Mouse (Mus musculus): Measurements from ENCODE around the gene Myo18a.

The Myo18a gene

DNA sequence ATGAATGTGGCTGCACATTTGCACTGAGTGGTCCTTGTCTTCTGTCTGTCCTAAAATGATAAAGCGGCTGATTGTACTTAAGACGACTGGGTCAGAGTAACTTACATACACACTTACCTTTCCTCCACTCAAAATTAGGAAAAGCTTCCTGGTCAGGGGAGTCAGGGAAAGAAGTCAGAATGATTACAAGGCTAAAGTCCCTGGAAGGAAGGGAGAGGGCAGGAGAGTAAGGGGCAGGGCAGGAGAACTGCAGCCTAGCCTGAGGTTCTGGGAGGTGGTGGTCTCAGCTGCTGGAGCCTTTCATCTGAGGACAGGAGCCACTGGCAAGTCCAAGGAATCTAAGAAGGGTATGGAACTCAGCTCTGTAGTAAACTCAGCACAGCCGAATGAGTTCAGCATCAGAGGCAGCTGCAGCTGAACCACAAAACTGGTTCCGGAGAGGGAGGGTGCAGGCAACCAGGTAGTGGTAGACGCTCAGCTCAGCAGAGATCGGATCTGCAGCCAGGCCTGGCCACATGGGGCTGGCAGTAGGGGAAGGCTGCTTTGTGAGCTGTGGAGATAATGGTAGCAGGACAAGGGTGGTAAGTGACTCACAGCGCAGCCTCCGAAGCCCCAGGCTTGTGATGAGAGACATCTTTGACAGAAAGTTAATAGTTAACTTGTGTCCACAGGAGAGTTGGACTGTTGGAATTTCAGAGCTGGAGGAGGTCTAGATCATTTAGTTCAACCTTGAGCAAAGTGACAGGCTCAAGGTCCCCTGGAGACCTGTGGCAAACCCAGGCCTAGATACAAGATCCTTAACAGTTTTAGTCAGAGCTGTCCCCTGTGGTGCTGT is 9.1 kb downstream of the Myo18a start:
- DNase-seq (ENCODE audit: low spot score): no peak

DNA sequence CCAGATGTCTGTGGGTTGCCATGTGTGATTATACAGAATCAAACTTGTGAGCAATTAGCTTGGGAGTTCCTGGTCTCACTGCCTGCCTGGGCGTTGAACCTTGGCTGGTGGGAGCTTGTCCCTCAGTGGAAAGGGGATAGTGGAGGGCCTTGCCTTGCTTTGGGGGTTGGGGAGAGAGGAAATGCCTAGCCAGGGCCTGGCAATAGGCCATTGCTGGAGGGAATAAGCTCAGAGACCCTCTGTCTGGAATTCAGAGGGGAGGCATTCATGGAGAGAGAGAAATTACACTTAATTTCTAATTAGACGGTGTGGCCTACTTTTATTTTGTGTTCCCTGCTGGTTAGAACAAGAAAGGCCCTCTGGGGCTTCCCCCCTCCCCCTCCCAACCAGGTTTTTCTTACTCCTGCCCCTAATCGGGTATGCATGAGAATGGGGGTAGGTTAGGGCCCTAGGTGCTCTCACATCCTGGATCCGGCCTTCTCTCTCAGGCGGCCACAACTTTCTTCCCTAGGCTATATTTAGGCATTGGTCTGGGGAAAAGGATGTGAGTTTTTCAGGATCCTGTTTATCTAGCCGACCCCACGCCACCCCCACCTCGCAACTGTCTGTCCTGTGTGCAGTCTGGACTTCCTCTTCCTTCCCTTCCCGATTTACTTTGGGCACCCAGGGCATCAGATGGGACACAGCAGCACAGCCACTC is 12.8 kb downstream of the Myo18a start:
- no peak for DNase-seq (ENCODE audit: low spot score)

DNA sequence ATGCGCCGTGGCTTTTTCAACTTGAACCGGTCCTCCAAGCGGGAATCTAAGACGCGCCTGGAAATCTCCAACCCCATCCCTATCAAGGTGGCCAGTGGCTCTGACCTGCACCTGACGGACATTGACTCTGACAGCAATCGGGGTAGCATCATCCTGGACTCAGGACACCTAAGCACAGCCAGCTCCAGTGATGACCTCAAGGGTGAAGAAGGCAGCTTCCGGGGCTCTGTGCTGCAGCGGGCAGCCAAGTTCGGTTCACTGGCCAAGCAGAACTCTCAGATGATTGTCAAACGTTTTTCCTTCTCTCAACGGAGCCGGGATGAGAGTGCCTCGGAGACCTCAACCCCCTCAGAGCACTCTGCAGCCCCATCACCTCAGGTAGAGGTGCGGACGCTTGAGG is 14.4 kb downstream of the Myo18a start:
- DNase-seq (ENCODE audit: low spot score): no peak

DNA sequence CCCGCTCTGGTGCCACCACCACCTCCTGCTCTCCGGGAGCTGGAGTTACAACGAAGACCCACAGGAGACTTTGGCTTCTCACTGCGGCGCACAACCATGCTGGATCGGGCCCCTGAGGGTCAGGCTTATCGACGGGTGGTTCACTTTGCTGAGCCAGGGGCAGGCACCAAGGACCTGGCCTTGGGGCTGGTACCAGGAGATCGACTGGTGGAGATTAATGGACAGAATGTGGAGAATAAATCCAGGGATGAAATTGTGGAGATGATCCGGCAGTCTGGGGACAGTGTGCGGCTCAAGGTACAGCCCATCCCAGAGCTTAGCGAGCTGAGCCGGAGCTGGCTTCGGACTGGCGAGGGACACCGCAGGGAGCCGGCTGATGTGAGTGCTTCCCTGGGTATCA is 14.9 kb downstream of the Myo18a start:
- no peak for DNase-seq (ENCODE audit: low spot score)

DNA sequence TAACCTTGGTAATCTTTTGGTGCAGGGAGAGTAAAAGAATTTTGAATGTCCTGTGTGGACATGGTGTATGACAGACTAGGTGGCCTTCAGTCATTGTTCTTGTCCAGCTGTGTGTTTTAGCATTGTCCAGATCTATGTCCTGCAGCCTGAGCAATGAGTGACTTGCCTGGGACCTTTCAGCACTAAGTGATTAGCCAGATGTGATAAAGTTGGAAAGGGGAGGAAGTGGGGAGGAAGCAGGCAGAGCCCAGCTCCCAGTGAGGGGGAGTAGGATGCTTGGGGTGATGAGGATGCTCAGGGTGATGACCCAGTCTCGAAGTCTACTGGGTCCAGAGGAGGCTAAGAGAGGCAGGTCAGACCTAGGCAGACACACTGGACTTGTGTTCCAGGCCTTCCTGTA is 16.2 kb downstream of the Myo18a start:
- no peak for DNase-seq (ENCODE audit: low spot score)

DNA sequence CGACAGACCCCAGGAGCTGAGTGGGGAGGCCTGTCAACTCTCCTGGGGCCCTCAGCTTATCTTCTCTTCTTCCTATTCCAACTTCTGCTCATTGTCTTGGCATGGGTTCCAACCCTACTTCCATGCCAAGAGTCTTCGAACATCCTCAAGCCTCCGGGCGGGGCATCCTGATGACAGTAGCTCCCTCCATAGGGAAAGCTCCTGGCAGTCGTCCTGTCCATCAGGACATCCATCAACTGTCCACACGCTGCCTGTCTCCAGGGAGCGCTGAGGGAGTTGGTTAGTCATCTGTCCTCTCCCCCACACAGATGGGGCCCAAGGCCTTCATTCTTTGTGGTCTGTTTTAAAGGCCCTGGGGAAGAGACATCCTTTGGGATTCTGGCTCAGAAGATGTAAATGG is 18.0 kb downstream of the Myo18a start:
- DNase-seq (ENCODE audit: low spot score): no peak

DNA sequence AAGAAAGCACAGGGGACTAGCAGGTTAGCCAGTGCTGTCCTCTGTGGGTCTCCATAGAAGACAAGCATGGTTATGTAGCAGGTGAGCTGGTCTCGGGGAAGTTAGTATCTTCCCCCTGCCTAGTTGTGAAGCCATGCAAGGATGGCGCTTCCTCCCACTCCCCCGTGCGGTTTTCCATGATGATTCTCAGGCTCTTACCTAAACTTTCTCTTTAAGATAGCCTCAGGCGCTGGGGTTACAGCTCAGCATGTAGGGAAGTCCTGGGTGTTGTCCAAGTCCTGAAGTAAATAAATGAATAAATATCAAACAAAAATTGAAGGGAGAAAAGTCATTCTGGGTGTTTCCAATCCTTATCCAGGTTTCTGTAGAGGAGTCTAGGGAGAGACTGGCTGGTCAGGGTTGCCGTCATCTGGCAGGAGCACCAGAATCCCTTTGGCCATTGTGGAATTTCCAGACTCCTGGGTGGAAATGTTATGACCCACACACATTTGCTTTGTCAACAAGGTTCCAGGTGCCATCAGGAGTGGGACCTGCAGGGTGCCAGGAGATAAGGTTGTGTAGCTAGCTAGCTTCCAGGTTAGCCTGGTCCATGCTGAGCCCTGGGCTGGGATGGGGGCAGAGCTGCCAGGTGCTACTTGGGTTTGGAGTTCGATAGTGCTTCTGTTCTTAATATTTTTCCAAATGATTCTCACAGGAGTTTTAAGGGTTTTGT is 19.2 kb downstream of the Myo18a start:
- DNase-seq (ENCODE audit: low spot score): no peak

DNA sequence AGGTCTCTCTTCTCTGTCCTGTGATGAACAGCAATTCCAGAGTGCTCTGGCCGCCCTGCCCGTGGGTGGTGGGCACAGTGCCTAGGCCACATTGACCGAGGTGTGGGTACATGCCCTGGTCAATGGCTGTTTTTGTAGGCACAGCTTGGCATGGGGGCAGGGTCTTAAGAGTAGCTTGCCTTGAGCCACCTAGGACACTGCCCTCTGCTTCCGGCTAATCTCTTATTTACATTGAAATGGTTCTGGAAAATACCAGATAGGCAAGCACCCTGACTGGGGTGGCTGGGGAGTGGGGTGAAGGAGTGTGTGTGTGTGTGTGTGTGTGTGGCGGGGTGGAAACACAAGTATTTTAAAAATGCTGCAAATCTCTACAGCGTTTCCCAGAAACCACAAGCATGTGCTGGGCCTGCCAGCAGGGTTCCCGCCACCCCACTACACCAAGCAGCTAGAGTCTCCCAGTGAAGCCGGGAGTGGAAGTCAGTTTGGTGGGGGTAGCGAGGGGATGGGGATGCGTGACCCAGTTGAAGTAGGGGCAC is 20.2 kb downstream of the Myo18a start:
- no peak for DNase-seq (ENCODE audit: low spot score)

DNA sequence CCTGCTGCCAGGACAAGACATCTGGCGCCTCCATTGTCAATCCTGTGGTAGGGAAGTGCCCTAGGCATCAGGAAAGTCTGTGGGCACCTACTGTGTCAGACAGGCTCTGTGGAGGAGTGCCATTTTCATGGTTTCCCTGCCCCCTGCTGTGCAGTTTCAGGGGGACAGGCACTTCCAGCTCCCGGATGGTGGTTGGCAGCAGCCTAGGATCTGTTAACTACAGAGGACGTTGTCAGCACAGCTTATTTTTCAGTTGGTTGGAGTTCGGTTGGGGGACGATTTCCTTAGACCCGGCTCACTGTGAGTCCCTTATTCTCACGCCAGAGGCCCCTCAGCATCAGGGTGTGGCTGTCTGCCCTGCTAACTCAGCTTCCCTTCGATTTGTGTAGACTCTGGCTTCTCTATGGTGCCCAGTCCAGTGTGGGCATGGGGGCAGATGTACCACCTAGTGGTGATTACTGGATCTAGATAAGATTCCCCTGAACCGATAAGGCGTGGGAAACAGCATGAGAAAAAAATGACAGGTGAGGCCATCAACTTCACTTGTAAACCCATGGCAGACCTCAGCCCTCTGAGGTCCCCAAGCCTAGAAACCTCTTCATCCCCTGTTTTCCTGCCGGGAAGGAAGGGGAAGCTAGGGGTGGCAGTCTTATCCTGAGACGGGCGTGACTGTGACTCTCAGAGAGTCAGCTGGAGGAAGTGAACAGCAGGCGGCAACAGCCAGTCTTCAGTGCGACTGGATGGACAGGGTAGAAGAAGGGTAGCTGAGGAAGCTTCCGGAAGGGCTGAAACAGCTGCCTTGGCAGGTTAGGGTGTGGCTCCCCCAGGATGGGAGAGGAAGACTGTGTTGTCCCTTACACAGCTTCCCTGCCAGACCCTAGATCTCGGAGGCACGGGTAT is 21.0 kb downstream of the Myo18a start:
- no peak for DNase-seq (ENCODE audit: low spot score)

DNA sequence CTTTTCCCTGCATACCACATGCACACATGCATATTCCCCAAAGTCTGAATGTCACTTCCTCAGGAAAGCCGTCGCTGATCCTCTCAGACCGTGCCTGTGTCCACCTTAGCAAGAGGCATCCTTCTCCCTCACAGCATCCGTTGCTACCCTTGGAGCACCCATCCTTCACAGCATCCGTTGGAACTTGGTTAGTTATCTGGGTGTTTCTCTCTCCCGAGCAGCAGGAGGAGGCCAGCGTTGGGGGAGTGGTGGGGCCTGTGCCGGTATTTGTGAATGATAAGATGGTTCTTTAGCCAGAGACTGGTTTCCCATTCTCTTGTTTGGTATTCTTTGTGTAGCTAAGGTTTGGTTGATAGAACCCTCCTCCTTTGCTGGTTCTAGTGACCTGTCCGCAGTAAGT is 21.8 kb downstream of the Myo18a start:
- DNase-seq (ENCODE audit: low spot score): no peak

DNA sequence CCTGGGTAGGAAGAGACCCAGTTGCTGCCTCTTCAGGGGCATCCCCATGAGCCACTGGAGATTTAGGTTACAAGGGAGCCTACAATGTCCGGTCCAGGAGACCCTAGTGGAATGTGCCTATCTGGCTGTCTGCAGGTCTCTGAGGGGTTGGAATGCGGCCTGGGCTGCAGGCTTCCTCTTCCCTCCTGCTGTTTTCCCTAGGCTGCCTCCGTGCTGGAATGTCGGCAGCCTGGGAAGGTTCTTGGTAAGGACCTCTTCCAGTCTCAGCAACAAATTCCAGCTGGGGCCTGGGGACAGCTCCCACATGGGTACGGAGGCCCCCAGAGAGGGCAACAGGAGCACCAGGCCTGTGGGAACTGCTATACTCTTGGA is 22.3 kb downstream of the Myo18a start:
- no peak for DNase-seq (ENCODE audit: low spot score)

DNA sequence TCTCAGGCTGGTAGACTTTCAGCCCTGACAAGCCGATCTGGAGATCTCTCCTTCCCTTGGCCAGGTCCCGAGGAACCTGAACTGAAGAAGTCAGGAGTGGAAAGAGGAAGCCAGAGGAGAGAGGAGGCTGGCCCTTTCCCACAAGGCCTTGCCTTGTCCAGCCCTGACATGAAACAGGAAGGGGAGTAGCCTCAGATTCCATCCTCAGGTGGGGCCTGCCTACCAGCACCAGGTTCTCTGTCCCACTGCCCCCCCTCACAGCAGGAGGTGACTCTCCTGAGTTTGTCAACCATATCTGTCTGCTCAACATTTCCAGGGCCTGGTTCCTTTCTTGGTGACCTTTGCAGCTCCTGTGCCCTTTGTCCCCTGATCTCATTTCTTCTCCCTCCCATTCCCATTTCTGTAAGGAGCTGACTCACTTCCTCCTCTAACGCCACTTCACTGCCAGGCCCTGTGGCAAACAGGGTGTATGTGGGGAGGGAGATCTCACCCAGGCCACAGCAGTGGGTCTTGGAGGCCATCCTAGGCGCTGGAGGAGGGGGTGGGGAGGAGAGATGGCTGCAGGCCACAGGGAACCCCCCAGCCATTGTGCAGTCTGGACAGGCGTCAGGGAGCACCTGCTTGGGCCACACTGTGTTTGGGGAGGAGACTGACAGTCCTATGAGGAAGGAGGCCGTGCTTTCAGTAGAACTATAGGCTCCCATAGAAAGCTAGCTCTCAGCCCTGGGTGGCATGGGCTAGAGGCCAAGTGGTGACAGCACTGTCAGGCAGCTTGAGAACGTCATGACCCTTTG is 22.9 kb downstream of the Myo18a start:
- no peak for DNase-seq (ENCODE audit: low spot score)

DNA sequence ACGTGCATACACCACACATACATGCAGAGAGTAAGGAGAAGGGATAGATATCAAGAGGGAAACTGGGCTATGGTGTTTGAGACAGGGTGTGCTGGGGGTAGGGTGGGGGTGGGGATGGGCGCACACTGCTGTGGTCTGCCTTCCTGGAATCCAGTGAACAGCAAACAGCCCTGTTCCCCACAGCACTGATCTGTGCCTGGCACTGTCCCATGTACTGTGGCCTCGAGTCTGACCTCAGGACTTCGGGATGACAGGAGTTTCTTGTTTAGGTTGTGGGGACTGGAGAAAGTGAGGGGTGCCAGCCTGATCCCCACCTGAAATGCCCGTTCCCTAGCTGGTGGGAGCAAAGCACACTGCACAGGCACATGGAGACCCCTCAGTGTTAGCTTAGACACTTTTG is 24.7 kb downstream of the Myo18a start, which contains the start of gene Gm10277:
TSS of gene Gm10277 (minus strand) at position 41 of the 400 bp plus-strand sequence.
- no peak for DNase-seq (ENCODE audit: low spot score)

DNA sequence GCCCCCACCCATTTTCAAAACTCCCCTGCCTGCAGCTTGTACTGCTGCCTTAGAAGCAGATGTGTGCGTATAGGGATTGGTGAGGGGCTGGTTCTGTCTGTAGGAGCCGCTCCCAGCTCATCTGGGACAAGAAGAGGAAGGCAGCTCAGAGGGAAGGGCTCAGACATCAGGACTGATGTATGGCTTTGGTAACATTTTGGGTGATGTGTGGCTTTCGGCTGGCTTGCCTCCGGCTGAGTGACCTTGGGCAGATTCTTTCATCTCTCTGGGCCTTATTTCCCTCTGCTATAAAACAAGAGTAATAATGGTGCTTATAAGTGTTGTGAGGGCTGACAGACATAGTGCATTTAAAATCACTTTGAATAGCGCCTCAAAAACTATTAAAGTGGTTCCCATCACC is 26.5 kb downstream of the Myo18a start:
- DNase-seq (ENCODE audit: low spot score): no peak

DNA sequence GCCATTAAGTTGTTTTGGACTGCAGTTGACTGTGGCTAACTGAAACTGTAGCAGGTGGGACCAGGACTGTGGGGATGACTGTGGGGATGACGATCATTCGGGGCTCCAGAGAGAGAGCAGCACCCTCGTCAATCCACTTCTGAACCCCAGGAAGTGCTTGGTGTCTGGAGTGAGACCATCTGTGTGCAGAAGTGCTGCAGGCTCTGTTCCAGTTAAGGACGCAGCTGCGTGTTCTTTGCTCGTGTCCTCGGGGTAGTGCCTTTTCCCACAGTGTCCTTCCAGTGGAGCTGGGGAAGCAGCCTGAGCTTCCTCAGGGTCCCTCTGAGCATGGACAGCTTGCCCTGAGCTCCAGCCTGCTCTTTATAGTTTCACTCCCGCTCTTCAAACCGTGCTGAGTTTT is 27.2 kb downstream of the Myo18a start:
- DNase-seq (ENCODE audit: low spot score): no peak

DNA sequence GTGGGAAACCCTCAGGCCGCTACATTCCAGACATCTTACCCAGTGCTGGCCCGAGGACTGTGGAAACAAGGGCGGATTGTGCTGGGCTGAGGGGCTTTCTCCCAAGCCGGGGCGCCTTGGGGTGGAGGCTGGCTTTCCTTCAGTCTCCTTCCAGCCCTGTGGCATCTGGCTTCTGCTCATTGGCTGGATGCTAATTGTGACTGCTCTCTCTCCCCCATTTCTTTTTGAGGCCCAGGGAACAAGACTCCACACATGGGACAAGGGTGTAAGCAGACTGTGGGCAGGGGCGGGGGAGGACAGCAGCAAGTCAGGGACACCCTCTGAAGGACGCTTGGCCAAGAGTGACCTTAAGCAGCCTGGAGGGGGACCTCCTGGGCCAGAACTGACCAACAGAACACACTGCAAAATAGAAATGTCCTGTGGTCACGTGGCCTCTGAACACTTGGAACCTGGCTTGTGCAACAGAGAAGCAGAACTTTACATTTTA is 28.2 kb downstream of the Myo18a start:
- no peak for DNase-seq (ENCODE audit: low spot score)

DNA sequence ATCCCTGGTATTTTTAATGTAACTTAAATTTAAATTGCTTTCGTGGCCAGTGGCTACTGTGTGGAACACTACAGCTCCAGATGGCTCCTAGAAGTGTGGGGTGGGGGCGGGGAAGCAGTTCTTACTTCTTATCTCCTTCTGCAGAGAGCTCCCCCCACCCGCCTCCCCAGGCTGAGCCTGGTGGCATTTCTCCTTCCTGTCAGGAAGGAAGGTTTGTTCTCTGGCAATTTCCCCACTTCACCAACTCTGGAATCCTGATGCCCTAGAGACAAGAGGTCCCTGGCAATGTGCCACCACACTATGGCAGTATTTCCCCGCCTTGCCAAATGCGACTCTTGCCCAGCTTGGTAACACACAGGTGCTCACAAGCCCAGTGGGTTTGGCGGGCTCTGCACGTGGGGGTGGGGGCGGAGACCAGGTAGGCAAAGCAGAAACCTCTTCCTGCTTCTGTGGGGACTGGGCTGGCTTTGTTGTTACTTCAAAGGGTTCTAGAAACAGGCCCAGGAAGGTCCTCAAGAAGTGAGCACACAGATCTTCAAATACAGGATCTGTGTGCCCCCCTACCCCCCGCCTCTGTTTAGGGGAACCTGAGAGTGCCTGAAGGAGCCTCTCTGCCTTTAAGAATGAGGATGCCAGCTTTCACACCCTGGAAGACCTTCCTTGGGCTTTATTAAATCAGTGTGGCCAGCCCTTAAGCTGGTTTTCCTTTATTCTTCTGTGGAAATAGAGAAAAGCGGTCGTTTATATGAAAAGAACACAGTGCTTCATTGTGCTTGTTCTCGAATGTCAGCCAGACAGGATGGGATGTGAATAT is 28.9 kb downstream of the Myo18a start:
- DNase-seq (ENCODE audit: low spot score): peak; percentile 56

DNA sequence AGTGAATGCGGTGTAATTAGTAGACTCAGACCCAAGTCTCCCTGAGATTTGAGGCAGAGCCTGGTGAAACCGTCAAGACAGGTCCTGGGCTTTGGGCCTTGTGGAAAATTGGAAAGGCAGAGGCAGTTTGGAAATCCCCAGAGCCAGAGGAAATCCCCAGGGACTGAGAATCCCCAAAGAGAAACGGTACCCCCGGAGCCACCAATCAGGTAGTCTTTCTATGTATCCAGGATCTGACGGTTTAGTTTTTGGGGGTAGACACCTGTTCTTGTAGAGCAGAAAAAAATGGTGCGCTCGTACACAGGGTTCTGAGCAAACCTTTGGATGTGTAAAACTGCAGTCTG is 29.5 kb downstream of the Myo18a start:
- DNase-seq (ENCODE audit: low spot score): no peak

DNA sequence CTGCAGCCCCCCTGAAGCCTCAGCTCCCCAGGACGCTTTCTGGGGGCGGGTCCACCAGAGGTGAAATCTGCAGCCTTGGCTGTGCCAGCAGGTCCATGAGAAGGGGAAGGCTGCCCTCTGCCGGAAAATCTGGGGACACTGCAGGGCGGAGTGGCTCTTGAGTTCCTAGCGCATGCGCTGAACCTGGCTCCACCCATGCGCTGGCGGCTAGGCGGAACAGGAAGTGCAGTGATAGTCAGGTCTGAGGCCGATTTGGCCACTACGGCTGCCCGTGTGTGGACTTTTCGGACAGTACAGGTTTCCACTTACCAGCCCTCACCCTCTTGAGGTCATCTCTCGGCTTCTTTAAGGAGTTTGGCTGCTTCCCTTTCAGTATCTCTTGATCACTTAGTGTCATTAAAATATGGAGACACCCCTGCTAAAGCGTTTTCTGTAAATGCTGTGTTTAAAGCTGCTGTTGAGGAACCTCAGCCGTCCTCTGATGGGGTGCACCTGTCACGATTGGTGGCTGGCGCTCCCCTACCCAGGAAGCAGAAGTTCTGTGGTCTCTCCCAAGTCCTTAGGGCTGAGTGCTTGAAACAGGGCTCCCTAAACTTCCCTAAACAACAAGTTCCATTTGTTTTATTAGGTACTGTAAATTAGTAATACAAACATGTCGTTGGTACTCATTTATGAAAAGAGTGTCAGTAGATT is 30.3 kb downstream of the Myo18a start:
- DNase-seq (ENCODE audit: low spot score): peak; percentile 95

Data from testis, postnatal 14 days (tissue).